Mouse (Mus musculus) small intestine, adult 2 months (tissue): ENCODE results near the gene Slc20a1.

Experiments
- CTCF ChIP-seq: fragments of 200-500 bp; IDR thresholded peaks from 2 replicates; pipeline ENCODE4 v1.5.1; 2012; ENCODE audit warnings: low read depth, mild to moderate bottlenecking, control low read depth, inconsistent platforms, low read length, moderate library complexity, mixed read lengths; ENCODE audit not compliant: insufficient replicate concordance, insufficient read length; ENCODE audit errors: extremely low read depth
- POLR2A ChIP-seq: fragments of 200-500 bp; IDR thresholded peaks from 2 replicates; pipeline ENCODE4 v1.6.1; 2012; ENCODE audit warnings: low read depth, mild to moderate bottlenecking, control low read depth, inconsistent platforms, low read length, moderate library complexity

GRCm38 (mm10) chr2:129234731-129235130, 36.2 kb downstream of the Slc20a1 start:
- TF ChIP-seq CTCF (no peak), POLR2A (no peak)
